Mouse (Mus musculus) CD8-positive naive resting alpha-beta T cell, adult 57 days (primary cell): ENCODE results near the gene Ackr2. TPM values are rescaled to one million over a fixed set of nuclear protein-coding genes. Genes with fewer than 3 reads are reported as not detected.

ENCODE experiments used
- total RNA-seq: library from RNA; stranded (reverse); gene quantifications from one replicate; pipeline ENCODE4 v1.2.4, GENCODE M21; 2023

Ackr2 gene
- 3.9 TPM for total RNA-seq

DNA sequence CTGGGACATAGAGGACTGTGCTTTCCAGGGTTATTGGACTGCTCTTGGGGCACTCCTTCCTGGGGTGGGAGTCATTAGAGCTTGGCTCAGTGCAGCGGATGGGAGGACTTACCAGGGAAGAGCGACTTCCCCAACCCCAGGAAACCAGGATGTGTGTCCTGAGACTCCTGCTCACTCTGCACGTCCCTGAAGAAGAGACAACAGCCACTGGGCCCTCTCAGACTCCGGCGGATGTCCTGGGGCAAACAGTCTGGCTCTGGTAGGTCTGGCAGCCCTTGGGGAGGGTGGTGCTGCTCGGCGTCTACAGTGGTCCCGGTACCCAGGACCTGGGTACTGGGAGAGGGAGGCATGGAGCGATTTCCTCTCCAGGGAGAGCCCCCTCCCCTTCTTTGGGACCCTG, at the start of gene Ackr2:
Gene Ackr2 (plus strand): TSS at position 111 of the 400 bp plus-strand sequence.

DNA sequence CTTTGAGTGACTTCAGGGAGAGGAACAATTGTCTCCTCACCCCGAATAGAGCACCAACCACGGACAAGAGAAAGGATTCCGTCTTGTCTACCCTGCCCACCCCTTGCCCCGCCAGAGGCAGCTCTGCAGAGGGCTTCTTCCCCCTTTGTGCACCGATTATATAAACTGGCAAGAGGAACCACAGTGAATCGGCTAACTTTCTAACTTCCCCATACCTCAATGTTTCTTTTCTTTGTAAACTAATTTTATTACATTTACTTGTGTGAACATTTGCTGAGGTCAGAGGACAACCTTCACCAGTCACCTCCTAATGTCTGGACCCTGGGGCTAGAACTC, 40.0 kb upstream of the Ackr2 start, which contains the start of gene Higd1a:
Gene Higd1a (minus strand): TSS at position 210 of the 336 bp plus-strand sequence.

DNA sequence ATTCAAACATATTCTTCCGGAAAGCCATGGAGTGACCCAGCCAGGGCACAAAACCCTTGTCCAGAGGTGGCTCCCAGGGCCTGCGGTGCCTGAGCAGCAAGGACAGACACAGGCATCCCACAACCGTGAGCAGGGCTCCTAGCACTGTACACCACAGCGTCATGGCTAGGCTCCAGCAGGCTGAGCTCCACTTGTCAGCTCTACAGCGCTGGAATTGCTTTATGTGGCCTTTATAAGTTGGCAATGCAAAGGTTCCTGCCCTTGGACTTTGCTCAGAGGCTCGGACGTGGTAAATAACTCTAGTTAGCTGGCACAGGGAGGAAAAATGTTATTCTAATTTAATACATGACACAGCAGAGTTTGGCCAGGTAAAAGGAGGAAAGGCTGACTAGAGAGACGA, 17.9 kb downstream of the Ackr2 start, which contains the start of gene Cyp8b1:
Gene Cyp8b1 (minus strand): TSS at position 204 of the 400 bp plus-strand sequence.

DNA sequence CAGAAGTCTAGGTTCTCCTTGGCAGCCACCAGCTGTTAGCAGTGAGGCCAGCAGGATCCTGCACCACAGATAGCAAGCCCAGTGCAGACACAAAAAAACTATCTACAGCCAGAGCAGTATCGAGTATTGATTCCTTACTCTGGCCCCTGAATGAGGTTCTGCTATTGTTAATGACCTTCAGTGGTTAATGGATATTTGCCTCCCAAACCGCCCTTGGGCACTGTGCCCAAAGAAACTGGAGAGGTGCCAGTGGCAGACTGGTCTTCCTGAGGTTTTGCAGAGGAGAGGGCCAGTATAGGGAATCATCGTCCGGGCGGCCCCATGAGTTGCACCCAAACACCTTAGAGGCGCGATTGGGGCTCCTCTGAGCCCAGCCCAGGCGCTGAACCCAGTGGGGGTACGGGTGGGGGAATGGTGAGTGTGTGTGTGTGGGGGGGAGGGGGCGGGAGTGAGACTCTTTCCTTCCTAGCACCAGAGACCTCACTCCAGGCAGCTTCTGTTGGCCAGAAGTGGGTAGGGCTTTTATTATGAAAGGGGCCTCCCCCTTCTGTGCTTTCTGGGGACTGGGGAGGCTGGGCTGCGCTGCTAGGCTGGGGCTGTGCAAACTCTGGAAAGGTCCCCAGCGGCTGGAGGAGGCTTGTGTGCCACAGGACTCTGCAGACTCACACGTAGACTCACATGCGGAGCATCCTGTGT, 52.4 kb downstream of the Ackr2 start, which contains the start of gene Fam198a:
Gene Fam198a (plus strand): TSS at position 571 of the 696 bp plus-strand sequence.

Other genes starting within 250 kb of the Ackr2 start
- gene Sec22c, start 192.9 kb upstream of the Ackr2 start, total RNA-seq, result 35.3 TPM
- 16.7 TPM for gene Ss18l2, start 188.0 kb upstream of the Ackr2 start, total RNA-seq
- gene Nktr, start 179.2 kb upstream of the Ackr2 start, total RNA-seq, result 218 TPM
- 0.95 TPM for gene Zfp651, start 139.0 kb upstream of the Ackr2 start, total RNA-seq
- gene Klhl40, start 120.7 kb upstream of the Ackr2 start, total RNA-seq, result not detected
- not detected for gene Hhatl, start 105.8 kb upstream of the Ackr2 start, total RNA-seq
- not detected for gene Ccdc13, start 58.9 kb upstream of the Ackr2 start, total RNA-seq
- gene Higd1a, start 40.0 kb upstream of the Ackr2 start, total RNA-seq, result 20.5 TPM
- gene Cyp8b1, start 17.9 kb downstream of the Ackr2 start, total RNA-seq, result not detected
- 0.18 TPM for gene Fam198a, start 52.6 kb downstream of the Ackr2 start, total RNA-seq
- 0.21 TPM for gene Pomgnt2, start 98.8 kb downstream of the Ackr2 start, total RNA-seq
- 117 TPM for gene Snrk, start 218.9 kb downstream of the Ackr2 start, total RNA-seq